Mouse (Mus musculus) lung, adult 2 months (tissue): ENCODE measurements around the gene Slc39a10.

ENCODE experiments used
- CTCF ChIP-seq: fragments of 200-500 bp; IDR thresholded peaks from 2 replicates; pipeline ENCODE4 v1.5.1; 2011; ENCODE audit warnings: mild to moderate bottlenecking, low read length, control low read depth; ENCODE audit not compliant: insufficient read depth
- POLR2A ChIP-seq: fragments of 200-500 bp; IDR thresholded peaks from 2 replicates; pipeline ENCODE4 v1.6.1; 2011; ENCODE audit warnings: low read depth, mild to moderate bottlenecking, control low read depth, low read length, borderline replicate concordance; ENCODE audit errors: extremely low read depth

DNA sequence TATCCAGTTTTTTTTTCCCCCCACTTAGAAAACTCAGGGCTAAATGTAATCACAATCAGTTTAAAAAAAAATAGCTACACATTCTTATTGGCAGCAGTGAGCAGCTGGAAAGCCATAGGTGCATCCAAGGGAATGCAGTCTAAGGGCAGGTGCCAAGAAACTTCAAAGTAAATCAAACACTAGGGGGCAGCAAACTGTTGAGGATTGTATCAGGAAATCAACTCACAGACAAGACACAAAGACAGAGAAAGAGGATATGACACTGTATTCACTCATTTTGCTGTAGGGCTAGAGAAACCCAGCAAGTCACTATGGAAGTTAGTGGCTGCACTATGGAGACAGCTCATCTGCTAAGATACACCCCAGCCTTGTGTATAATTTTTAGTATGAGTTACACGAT is 42.9 kb downstream of the Slc39a10 start:
- TF ChIP-seq CTCF (0 out of 2 replicates have a peak, but pooled peaks have one; percentile 0), POLR2A (no peak)
